Mouse (Mus musculus): ENCODE results near the gene Sh2d4b.

Gene Sh2d4b

DNA sequence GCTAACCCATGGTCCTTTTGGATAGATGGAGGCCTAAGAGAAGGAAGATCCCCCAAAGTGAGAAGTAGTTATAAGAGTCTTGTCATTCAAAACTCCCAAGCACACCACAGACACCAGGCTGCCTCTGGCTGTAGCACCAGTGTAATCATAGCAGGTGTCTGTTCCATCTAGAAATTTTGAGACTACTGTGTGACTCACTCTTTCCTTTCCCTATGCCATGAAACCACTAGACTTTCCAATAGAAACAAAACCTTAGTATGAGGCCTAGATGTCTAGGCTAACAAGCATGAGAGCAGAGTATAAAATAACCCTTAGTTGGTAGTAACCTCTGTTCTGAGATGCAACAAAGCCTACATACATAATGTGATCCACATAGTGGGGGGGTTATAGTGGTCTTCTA is 55.7 kb downstream of the Sh2d4b start:
- no peak for DNase-seq (ENCODE audit: low read depth, low spot score)

DNA sequence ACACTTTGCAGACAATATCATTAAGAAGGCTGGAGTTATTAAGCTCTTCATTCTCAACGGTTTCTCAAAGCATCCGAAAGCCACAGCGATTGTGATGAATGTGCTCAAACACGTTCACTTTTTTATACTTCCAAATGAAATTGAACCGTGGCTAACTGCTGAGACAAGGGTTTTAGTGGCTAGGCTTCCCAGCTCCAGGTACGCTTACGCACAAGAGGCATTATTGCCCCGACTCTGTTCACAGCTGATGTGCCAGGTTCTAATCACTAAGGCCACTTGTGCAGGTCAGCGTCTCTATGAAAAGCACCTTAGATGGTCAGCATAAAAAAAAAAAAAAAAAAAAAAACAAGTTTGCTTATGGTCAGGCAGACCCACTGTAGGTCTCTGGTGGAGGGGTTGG is 62.6 kb downstream of the Sh2d4b start:
- DNase-seq (ENCODE audit: low read depth, low spot score) = no peak

DNA sequence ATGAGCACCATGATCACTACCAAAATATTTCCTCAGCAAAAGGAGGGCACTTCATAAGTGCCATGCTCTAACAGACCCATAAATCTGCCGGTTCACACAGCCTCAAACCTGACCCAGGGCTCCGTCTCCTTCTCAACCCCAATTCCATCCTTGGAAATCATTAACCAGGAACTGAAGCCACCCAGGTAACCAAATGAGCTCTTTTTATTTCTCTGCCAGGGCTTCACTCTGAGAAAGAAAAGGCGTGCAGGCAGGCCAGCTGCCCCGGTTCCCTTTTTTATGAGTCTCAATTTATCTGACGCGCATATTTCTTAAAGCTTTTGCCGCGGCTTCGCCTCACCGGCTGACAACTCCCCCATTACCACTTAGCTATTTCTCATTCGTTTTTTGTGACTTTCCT is 63.0 kb downstream of the Sh2d4b start:
- DNase-seq (ENCODE audit: low read depth, low spot score) = no peak

DNA sequence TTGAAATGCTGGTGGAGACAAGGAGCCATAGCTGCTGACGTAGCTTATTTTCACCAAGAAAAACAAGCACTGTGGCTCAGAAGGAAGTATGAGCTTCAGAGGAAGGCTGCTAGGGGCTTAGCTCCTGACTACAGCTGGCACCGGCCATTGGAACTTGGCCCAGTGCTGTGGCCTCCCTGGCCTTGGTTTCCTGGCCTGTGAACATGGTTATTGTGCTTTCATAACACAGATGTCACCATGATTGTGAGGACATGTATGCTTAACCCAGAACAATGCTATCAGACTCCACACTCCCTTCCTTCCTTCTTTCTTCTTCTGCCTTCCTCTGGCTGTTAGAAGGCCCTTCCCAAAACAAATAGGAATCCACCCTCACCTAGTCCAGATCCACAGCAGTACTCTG is 75.0 kb downstream of the Sh2d4b start:
- no peak for DNase-seq (ENCODE audit: low read depth, low spot score)

DNA sequence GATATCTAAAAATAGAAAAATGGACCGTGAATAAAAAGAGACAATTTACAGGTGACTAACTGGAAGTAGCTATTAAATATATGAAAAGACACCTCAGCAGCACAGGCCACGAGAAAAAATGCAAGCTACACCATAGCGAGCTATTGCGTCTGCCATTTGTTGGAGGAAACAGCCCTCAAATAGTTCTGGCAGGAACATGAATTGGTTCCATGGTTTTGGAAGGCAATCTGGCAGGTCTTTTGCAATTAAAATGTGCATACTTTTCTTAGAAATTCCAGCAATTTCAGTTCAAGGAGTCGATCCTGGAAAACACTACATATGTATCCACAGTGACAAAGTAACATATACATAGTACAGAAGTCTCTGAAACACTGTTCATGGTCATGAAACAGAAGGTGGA is 76.4 kb downstream of the Sh2d4b start:
- no peak for DNase-seq (ENCODE audit: low read depth, low spot score)

DNA sequence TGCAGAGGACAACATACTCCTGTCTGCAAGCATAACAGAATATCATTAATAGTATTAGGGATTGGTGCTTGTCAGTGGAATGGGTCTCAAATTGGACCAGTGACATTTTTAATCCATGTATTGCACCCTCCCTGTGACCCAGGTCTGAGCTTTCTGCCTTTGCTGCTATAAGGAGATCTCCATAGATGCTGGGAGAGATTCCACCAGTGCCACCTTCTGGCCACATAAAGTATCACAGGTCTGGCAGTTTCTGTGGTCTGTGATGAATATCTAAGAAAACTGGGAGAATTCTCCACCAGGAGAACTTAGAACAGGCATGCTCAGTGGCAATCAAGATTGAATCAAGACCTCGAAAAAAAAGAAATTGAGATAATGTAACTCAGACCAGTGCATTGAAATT is 101.5 kb downstream of the Sh2d4b start:
- peak; percentile 75 for DNase-seq (ENCODE audit: low read depth, low spot score)

GRCm38 (mm10) chr14:40789110-40789509 is 104.0 kb downstream of the Sh2d4b start:
- peak; percentile 80 for DNase-seq (ENCODE audit: low read depth, low spot score)

DNA sequence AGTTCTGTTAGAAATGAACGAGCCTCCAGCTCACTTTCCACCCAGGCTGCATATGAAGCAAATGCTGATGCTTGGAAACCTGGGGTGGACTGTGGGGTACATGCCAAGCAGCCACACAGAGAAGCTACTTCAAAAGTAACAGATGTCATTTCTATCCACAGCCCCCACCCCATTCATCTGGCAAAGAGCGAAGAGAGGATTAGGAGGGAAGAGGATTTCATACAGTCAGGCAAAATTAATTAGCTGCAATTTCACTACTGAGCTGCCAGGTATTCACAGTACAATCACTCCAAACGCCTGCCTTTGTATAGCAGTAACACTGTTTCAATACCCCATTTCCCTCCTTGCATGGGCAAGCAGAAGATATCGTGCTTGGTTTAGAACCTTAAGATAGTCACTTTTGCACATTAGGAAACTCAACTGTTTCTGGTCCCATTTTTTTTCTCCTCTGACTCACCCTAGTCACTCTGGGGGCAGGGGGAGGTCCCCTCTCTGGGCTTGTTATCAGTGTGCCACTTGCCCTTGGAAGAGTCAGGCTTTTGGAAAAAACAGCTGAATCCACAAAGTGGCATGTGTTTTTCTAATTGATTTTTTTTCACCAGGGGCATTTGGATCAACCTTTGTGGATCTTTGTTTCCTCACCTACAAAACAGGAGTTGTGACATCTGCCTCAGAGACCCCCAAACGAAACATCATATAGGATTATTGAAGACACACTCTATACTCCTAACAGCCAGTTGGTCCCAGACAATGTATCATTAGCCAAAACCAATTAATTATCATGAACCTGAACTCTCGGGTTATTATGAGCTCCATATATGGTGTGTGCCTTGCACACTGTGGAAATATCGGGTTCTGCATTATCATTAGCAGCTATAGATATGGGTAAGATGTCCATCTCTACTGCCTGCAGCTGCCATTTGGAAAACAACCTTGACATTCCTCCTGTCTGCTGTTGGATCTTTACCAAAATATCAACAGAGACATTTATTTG is 123.7 kb downstream of the Sh2d4b start:
- peak; percentile 49 for DNase-seq (ENCODE audit: low read depth, low spot score)
